Mouse (Mus musculus) lung, embryonic 14.5 days (tissue): ENCODE data around the gene Tsga10ip. TPM values are rescaled to one million over a fixed set of nuclear protein-coding genes. Genes with fewer than 3 reads are reported as not detected.

ENCODE experiments used
- ATAC-seq: fragments of 200-750 bp; cut with Nextera tagmentation; 2 replicates; pipeline ENCODE4 v1.8.0; 2017; ENCODE audit warnings: mild to moderate bottlenecking, moderate TSS enrichment, moderate library complexity; ENCODE audit not compliant: insufficient read depth
- DNase-seq: peaks from one replicate; pipeline ENCODE4 v3.0.0-alpha.2; 2015
- H3K27ac ChIP-seq: fragments of 300-500 bp; sonication (generic); 2 replicates; pipeline ENCODE4 v1.5.1; 2014; ENCODE audit warnings: low read depth, mild to moderate bottlenecking, moderate library complexity
- H3K27me3 ChIP-seq: fragments of 300-500 bp; sonication (generic); 2 replicates; pipeline ENCODE4 v1.6.1; 2014; ENCODE audit warnings: low read length, control low read depth; ENCODE audit not compliant: insufficient read depth
- H3K36me3 ChIP-seq: fragments of 300-500 bp; sonication (generic); 2 replicates; pipeline ENCODE4 v1.6.1; 2014; ENCODE audit warnings: control low read depth; ENCODE audit not compliant: insufficient read depth
- H3K4me1 ChIP-seq: fragments of 300-500 bp; sonication (generic); 2 replicates; pipeline ENCODE4 v1.6.1; 2014; ENCODE audit warnings: antibody characterized with exemption, control low read depth; ENCODE audit not compliant: insufficient read depth
- H3K4me2 ChIP-seq: fragments of 300-500 bp; sonication (generic); 2 replicates; pipeline ENCODE4 v1.6.1; 2014; ENCODE audit warnings: mild to moderate bottlenecking
- H3K4me3 ChIP-seq: fragments of 300-500 bp; sonication (generic); 2 replicates; pipeline ENCODE4 v1.5.1; 2014; ENCODE audit warnings: low read depth, low read length
- H3K9ac ChIP-seq: fragments of 300-500 bp; sonication (generic); 2 replicates; pipeline ENCODE4 v1.6.1; 2014
- H3K9me3 ChIP-seq: fragments of 300-500 bp; sonication (generic); 2 replicates; pipeline ENCODE4 v1.6.1; 2016; ENCODE audit warnings: low read depth, low read length, control low read depth
- CTCF ChIP-seq: IDR thresholded peaks from 2 replicates; pipeline ENCODE4 v1.5.1; 2016; ENCODE audit warnings: antibody characterized with exemption, low read depth
- WGBS: fragments of 180-500 bp; shearing (Covaris S2); extraction: QIAGEN DNeasy Blood & Tissue Kit; methylation state at CpG from one replicate; pipeline ENCODE4 v1.1.7; 2014; 5-methylcytosine and 5-hydroxymethylcytosine counted together
- polyA plus RNA-seq: library from polyadenylated mRNA; unstranded; fragments of >200 nt; fragmentation: Nextera tagmentation; extraction: Ambion mirVana; gene quantifications from 2 replicates; pipeline ENCODE4 v1.2.1, GENCODE M21; 2014

Gene Tsga10ip
- polyA plus RNA-seq, 1 experiment from 2014 or later, result not detected

- Histone ChIP-seq H3K4me2 (no peak overlapping the region), H3K4me1 (no peaks in the 10 kb centered on the region), H3K36me3 (peaks cover 71% of the 10 kb centered on the region), H3K4me3 (no peak overlapping the region), H3K9me3 (no peaks in the 10 kb centered on the region), H3K27ac (no peak overlapping the region), H3K27me3 (no peaks in the 10 kb centered on the region), H3K9ac (no peak overlapping the region)
- TF ChIP-seq CTCF, result no peak
- 82% methylated on average over 4 of the region's 4 CpGs for WGBS
- no peak for DNase-seq
- ATAC-seq, result no peak
Measured at GRCm38 (mm10) chr19:5374177-5374576, 28.1 kb downstream of the Tsga10ip start.

- H3K36me3 ChIP-seq, result peaks cover 70% of the 10 kb centered on the region
- ATAC-seq, result no peak
Measured at GRCm38 (mm10) chr19:5372724-5373123, 29.6 kb downstream of the Tsga10ip start.

GRCm38 (mm10) chr19:5370932-5371331 lies 31.4 kb downstream of the Tsga10ip start:
- H3K9me3 ChIP-seq, result no peaks in the 10 kb centered on the region
- H3K9ac ChIP-seq, result no peak overlapping the region
- H3K4me1 ChIP-seq, result peaks cover 7% of the 10 kb centered on the region; the same call in 1 of the 2 replicates
- peak; percentile 6 for DNase-seq
- 83% methylated on average over 3 of the region's 3 CpGs for WGBS
- no peak overlapping the region for H3K27ac ChIP-seq
- no peaks in the 10 kb centered on the region for H3K27me3 ChIP-seq
- no peak for ATAC-seq
- no peak overlapping the region for H3K4me2 ChIP-seq
- H3K36me3 ChIP-seq, result peaks cover 58% of the 10 kb centered on the region
- no peak overlapping the region for H3K4me3 ChIP-seq
- peak; percentile 35 for TF ChIP-seq CTCF

More at GRCm38 (mm10) chr19:5372724-5373123, 29.6 kb downstream of the Tsga10ip start:
- no peak overlapping the region for H3K27ac ChIP-seq
- H3K4me2 ChIP-seq, result no peak overlapping the region
- DNase-seq, result no peak
- H3K4me1 ChIP-seq, result peaks cover 6% of the 10 kb centered on the region; the same call in 1 of the 2 replicates
- no peak overlapping the region for H3K9ac ChIP-seq
- H3K27me3 ChIP-seq, result no peaks in the 10 kb centered on the region
- no peak overlapping the region for H3K4me3 ChIP-seq
- H3K9me3 ChIP-seq, result no peaks in the 10 kb centered on the region
- 92% methylated on average over 7 of the region's 7 CpGs for WGBS
- no peak for TF ChIP-seq CTCF

DNA sequence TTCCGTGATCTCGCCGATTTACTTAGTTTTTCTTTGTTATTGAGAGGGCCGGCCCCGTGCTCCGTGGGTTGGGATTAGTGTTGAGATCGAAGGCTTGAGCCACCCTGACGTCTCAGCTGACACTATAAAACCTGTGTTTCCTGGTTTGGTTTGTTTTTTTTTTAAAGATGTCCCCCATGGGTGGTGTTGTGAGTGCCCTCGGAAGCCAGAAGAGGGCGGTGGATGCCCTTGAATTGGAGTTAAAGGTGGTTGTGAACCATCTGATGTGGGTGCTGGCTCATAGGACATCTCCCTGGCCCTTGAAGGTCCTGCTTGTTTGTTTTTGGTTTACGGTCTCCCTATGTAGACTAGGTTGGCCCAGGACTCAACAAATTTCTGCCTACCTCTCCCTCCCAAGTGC lies 34.9 kb downstream of the Tsga10ip start:
- H3K9ac ChIP-seq, result peak overlapping the region; percentile 83
- peaks cover 11% of the 10 kb centered on the region for H3K4me1 ChIP-seq
- peaks cover 63% of the 10 kb centered on the region for H3K36me3 ChIP-seq
- DNase-seq (peak; percentile 36), ATAC-seq (no peak)
- no peaks in the 10 kb centered on the region for H3K9me3 ChIP-seq
- peak overlapping the region; percentile 97 for H3K4me3 ChIP-seq
- H3K4me2 ChIP-seq, result peak overlapping the region; percentile 96
- 0 out of 2 replicates have a peak overlapping the region, but pooled peaks have one; percentile 93 for H3K27ac ChIP-seq
- TF ChIP-seq CTCF, result no peak
- no peaks in the 10 kb centered on the region for H3K27me3 ChIP-seq
- 9% methylated on average over 11 of the region's 11 CpGs for WGBS

DNA sequence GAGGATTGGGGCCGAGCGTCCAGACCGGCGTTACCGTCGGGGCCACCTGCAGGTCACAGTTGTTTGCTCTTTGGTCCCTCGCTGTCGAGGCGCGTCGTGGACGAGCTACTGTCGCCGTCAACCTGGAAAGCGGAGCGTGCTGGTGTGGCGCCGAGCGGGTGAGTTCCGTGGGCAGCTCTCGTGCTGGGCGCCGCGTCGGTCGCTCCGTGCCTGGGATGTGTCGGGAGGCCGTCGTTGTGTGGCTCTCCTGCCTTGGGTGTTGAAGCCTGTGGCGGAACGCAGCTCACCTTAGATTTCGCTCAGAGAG lies 35.3 kb downstream of the Tsga10ip start, which contains the start of gene Banf1:
Gene Banf1, minus strand, starts transcription at position 116 of the 307 bp plus-strand sequence.
- Histone ChIP-seq H3K36me3 (peaks cover 58% of the 10 kb centered on the region), H3K4me3 (peak within 1 kb of the TSS; percentile 97), H3K27me3 (no peaks in the 10 kb centered on the region), H3K27ac (peak within 1 kb of the TSS; percentile 93), H3K9me3 (no peaks in the 10 kb centered on the region), H3K9ac (peak within 1 kb of the TSS; percentile 83), H3K4me1 (peaks cover 11% of the 10 kb centered on the region), H3K4me2 (peak within 1 kb of the TSS; percentile 96)
- under 1% methylated on average over 33 of the region's 33 CpGs for WGBS
- no peak for TF ChIP-seq CTCF
- ATAC-seq (no peak), DNase-seq (no peak)

DNA sequence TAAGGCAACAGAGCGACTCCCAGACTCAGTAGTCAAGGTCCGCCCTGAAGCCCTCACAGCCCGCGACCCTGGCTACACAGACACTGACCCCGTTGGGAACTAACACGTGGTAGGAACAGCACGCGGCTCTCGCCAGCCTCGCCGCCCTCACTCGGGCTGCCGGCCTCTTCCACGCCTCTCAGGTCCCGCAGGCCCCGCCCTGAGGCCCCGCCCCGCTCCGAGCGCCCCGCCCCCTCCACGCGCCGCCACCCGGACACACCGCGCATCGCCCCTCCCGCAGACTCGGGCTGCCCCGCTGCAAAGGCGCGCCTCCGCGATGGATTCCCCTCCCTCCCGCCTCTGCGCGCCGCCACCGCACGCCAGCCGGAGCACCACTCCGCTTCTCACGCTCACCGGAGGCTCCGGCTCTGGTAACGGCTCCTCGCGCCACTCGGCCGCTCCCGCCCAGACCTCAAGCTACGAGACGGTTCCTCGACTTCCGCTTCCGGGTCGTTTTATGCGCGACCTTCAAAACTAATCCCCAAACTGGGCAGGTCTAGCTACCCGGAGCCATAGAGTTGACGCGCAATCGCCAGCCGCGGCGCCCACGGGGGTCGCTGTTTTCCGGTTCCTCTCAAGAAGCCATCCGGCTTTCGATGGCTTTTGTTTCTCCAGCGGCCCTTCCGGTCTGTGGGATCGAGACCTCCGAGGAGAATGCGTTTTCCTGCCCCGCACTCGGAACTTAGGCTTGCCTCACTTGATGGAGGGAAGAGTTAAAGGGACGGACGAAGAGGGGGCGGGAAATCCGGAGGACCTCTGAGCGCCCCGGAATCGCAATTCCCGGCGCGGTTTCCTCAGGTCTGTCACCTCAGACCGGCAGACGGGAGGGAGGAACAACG lies 35.9 kb downstream of the Tsga10ip start, which contains the start of gene Eif1ad:
Gene Eif1ad, plus strand, starts transcription at position 567 of the 878 bp plus-strand sequence.
- under 1% methylated on average over 82 of the region's 92 CpGs for WGBS
- H3K27ac ChIP-seq, result peak within 1 kb of the TSS; percentile 93

GRCm38 (mm10) chr19:5365751-5366150 lies 36.6 kb downstream of the Tsga10ip start:
- H3K27ac ChIP-seq, result peak overlapping the region; percentile 93; the same call in 1 of the 2 replicates
- H3K36me3 ChIP-seq, result peaks cover 47% of the 10 kb centered on the region
- WGBS, result 17% methylated on average over 11 of the region's 11 CpGs

More for the DNA sequence above, 35.9 kb downstream of the Tsga10ip start, which contains the start of gene Eif1ad:
- Histone ChIP-seq H3K4me1 (peaks cover 11% of the 10 kb centered on the region), H3K27me3 (no peaks in the 10 kb centered on the region), H3K36me3 (peaks cover 52% of the 10 kb centered on the region), H3K4me3 (peak within 1 kb of the TSS; percentile 97), H3K9me3 (no peaks in the 10 kb centered on the region), H3K9ac (peak within 1 kb of the TSS; percentile 83), H3K4me2 (peak within 1 kb of the TSS; percentile 96)
- peak; percentile 13; the same call in 1 of the 2 replicates for TF ChIP-seq CTCF
- ATAC-seq, result peak; percentile 97
- DNase-seq, result peak; percentile 99

More at GRCm38 (mm10) chr19:5365751-5366150, 36.6 kb downstream of the Tsga10ip start:
- Histone ChIP-seq H3K4me2 (peak overlapping the region; percentile 96), H3K9me3 (no peaks in the 10 kb centered on the region), H3K4me3 (peak overlapping the region; percentile 97), H3K27me3 (no peaks in the 10 kb centered on the region), H3K9ac (peak overlapping the region; percentile 83), H3K4me1 (peaks cover 11% of the 10 kb centered on the region)
- ATAC-seq, result no peak
- no peak for TF ChIP-seq CTCF
- DNase-seq, result no peak
